Mouse (Mus musculus) splenic B cell, adult 2 months (primary cell): Measurements from ENCODE around the gene Zfp36l1.

Experiments
- DNase-seq: peaks from one replicate; pipeline ENCODE4 v3.0.0-alpha.2; 2011; ENCODE audit warnings: low read depth, low spot score
- H3K27me3 ChIP-seq: 2 replicates; pipeline ENCODE4 v1.6.1; 2012; ENCODE audit warnings: mild to moderate bottlenecking, low read length, moderate library complexity, mixed read lengths; ENCODE audit not compliant: control insufficient read depth, poor library complexity, insufficient read depth, severe bottlenecking
- H3K36me3 ChIP-seq: 2 replicates; pipeline ENCODE4 v1.6.1; 2012; ENCODE audit warnings: mild to moderate bottlenecking, low read length, moderate library complexity, mixed read lengths; ENCODE audit not compliant: control insufficient read depth, poor library complexity, insufficient read depth, severe bottlenecking

Gene Zfp36l1

DNA sequence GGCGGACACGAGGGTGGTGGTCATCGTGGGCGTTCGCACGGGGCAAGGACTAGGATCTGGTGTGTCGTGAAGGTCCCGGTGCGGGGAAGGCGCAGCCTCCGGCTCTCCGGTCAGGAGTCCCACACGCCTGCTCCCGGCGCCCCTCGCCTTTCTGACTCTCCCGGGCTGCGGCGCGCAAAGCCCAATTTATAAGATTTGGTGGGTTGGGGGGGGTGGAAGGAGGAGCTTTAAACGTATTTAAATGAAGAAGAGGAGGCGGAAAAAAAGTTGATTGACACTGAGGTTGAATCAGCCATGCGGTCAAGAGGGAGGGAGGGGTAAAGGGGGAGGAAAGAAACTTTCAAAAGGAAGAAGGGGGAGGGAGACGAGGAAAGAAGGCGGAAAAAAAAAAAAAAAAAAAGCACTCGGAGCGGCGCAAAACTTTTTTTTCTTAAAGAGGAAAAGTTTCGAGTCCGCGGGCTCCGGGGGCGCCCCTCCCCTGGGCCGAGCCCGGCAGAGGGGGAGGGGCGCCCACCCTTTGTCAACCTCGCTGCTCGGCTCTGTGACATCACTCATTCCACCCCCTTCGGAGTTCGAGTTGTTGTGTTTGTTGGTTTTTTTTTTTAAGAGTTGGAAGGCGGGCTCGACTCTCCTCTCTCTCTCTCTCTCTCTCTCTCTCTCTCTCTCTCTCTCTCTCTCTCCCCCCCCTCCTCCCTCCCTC is at the start of gene Zfp36l1:
Gene Zfp36l1, minus strand, starts transcription at position 162 of the 700 bp plus-strand sequence.
- H3K27me3 ChIP-seq: no peaks in the 10 kb centered on the region
- peaks cover 17% of the 10 kb centered on the region for H3K36me3 ChIP-seq
- peak; percentile 97 for DNase-seq

DNA sequence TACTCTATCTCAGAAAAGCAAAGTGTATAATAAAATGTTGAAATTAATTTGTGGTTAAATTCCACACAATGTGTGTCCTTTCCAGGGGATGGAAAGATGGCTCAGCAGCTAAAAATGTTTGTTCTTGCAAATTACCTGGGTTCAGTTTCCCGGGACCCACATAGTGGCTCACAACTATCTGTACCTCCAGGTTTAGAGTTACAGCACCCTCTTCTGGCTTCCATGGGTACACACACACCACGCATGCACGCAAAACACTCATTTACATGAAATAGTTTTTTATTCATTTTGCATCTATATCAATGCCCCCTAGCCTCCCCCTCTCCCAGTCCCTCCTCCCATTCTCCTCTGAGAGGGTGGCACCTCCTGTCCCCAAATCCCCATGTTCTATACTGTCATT is 49.6 kb upstream of the Zfp36l1 start:
- no peaks in the 10 kb centered on the region for H3K36me3 ChIP-seq
- DNase-seq: no peak
- H3K27me3 ChIP-seq: no peaks in the 10 kb centered on the region

GRCm38 (mm10) chr12:80157675-80158074 is 44.9 kb upstream of the Zfp36l1 start:
- DNase-seq: peak; percentile 59
- no peaks in the 10 kb centered on the region for H3K36me3 ChIP-seq

DNA sequence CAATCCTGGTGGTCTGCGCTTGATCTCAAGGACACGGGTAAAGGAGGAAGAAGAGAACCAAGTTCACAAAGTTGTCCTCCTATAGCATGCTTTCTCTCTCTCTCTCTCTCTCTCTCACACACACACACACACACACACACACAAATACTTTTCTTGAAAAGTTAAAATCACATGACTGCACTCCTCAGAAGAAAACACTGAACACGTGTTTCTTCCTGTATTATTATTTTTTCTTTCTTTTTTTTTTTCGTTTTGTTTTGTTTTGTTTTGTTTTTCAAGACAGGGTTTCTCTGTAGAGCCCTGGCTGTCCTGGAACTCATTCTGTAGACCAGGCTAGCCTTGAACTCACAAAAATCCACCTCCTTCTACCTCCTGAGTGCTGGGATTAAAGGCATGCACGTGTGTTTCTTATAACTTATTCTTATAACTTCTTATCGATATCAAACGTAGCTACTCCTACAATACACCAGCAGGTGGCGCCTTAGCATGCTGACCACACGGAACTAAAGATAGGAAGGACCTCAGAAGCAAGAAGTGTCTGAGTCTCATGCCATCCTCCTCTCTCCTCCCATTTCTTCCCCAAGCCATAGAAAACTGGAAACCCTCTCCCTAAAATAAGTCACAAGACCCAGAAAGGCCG is 41.0 kb upstream of the Zfp36l1 start:
- H3K27me3 ChIP-seq: no peaks in the 10 kb centered on the region
- peak; percentile 77 for DNase-seq
- no peaks in the 10 kb centered on the region for H3K36me3 ChIP-seq

More at GRCm38 (mm10) chr12:80157675-80158074, 44.9 kb upstream of the Zfp36l1 start:
- no peaks in the 10 kb centered on the region for H3K27me3 ChIP-seq

- H3K27me3 ChIP-seq: no peaks in the 10 kb centered on the region
- DNase-seq: no peak
- H3K36me3 ChIP-seq: no peaks in the 10 kb centered on the region
These were observed 40.3 kb upstream of the Zfp36l1 start for GRCm38 (mm10) chr12:80153078-80153477.

GRCm38 (mm10) chr12:80151821-80152220 is 39.0 kb upstream of the Zfp36l1 start:
- no peaks in the 10 kb centered on the region for H3K36me3 ChIP-seq
- H3K27me3 ChIP-seq: no peaks in the 10 kb centered on the region
- peak; percentile 37 for DNase-seq

GRCm38 (mm10) chr12:80150624-80151023 is 37.8 kb upstream of the Zfp36l1 start:
- H3K27me3 ChIP-seq: no peaks in the 10 kb centered on the region
- no peak for DNase-seq
- no peaks in the 10 kb centered on the region for H3K36me3 ChIP-seq

GRCm38 (mm10) chr12:80147563-80148214 is 34.9 kb upstream of the Zfp36l1 start:
- no peaks in the 10 kb centered on the region for H3K27me3 ChIP-seq
- H3K36me3 ChIP-seq: no peaks in the 10 kb centered on the region
- DNase-seq: no peak

DNA sequence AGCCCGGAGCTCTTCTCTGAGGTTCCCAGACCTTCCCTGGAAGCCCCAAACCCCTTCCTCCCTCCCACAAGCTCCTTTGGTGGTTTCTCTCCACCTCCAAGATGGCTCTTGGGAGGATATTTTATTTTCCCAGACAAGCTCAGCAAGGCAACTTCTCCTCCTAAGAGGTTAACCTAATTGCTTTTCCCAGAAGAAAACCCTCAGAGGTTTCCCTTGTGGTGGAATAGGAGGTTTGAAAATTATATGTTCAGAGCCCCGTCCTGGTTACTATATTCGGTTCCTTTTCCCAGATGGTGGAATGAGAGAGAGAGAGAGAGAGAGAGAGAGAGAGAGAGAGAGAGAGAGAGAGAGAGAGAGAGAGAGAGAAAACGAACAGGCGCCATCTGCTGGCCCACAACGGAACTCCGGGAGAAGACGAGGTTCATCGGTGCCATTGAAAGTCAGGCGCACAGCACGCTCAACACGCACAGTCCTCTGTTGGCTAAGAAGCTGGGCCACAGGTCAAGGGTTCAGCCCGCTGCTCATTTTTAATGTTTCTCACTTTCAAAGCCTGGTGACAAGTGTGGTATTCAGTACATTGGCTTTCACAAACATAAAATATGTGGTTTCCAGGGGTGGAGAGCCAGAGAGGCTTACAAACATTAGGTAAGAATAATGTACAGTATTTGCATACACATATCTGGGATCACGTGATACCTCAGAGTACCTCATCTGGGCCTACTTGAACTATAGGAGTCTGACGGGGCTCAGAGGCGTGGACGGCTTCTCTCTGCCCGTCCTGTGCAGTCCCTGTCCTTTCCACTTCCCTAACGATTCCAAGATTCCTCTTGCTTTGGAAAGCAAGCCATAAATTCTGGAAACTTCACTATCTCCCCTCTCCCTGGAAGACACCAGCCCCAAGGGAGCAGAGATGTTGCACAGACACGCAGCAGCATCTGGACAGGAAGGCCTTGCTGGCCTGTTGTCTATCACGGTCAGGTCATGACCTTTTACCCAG is 33.7 kb upstream of the Zfp36l1 start:
- no peaks in the 10 kb centered on the region for H3K36me3 ChIP-seq
- DNase-seq: peak; percentile 80

DNA sequence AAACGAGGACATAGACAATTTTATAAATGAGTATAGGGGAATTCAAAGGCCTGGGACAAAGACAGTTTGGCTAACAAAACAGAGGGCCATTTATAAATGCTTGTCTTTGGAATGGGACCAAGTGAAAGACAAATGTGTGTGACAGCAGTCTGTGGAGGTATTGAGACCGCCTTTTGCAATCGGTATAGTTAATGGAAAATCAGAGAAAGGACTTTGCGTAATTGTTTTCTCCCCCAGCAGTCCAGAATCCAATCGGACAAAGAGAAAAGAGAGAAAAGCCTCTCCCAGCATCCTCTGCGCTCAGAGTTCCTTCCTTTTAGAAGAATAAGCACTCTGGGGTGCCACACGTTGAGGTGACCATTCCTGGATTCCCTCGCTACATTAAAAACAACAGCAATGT is 32.6 kb upstream of the Zfp36l1 start:
- no peaks in the 10 kb centered on the region for H3K36me3 ChIP-seq
- H3K27me3 ChIP-seq: no peaks in the 10 kb centered on the region
- DNase-seq: no peak

More for the DNA sequence above, 33.7 kb upstream of the Zfp36l1 start:
- no peaks in the 10 kb centered on the region for H3K27me3 ChIP-seq

- Histone ChIP-seq H3K27me3 (no peaks in the 10 kb centered on the region), H3K36me3 (no peaks in the 10 kb centered on the region)
- no peak for DNase-seq
These were observed 32.0 kb upstream of the Zfp36l1 start for GRCm38 (mm10) chr12:80144846-80145245.

DNA sequence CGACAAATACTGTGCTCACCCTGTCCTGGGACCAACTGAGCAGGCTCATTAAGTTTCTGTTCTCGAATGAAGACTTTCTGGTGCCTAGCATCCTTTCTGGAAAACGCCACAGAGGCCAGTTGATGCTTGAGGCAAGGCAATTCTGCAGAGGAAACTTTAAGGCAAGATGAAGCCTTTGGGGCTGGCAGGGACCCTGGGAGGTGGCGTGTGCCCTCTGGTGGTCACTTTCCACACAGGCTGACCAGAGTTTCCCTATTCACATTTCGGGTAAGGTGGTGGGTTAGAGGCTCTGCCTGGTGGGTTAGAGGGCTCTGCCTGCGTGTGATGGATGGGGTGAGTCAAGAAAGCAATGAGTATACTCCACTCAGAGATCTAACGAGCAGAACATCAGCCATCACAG is 28.7 kb upstream of the Zfp36l1 start:
- Histone ChIP-seq H3K27me3 (no peaks in the 10 kb centered on the region), H3K36me3 (no peaks in the 10 kb centered on the region)
- peak; percentile 84 for DNase-seq

DNA sequence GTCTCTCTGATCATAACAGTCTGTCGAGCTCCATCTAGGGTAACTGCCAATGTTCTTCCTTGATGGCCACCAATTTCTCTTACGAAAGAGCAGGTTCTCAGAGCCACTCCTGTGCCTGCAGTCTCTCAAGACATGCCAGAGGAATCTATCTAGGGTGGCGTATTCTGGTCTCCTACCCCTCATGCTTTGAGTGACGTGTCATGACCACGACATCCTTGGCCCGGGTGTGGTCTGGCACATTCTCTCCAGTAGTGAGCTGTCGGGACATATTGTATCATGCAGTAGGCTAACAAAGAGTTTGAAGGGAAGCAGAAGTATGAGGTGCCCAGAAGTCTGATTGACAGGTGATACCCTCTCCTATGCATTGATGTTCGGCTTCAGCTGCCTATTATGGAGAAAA is 28.2 kb upstream of the Zfp36l1 start:
- Histone ChIP-seq H3K27me3 (no peaks in the 10 kb centered on the region), H3K36me3 (no peaks in the 10 kb centered on the region)
- DNase-seq: no peak

GRCm38 (mm10) chr12:80137744-80138143 is 24.9 kb upstream of the Zfp36l1 start:
- H3K27me3 ChIP-seq: no peaks in the 10 kb centered on the region
- no peaks in the 10 kb centered on the region for H3K36me3 ChIP-seq
- DNase-seq: no peak
